Mouse (Mus musculus) hindbrain, postnatal 0 days (tissue): ENCODE measurements around the gene Rab19. TPM values are rescaled to one million over a fixed set of nuclear protein-coding genes. Genes with fewer than 3 reads are reported as not detected.

Experiments
- ATAC-seq: fragments of 200-750 bp; cut with Nextera tagmentation; 2 replicates; pipeline ENCODE4 v1.8.0; 2017; ENCODE audit warnings: mild to moderate bottlenecking, moderate TSS enrichment, moderate library complexity
- DNase-seq: peaks from one replicate; pipeline ENCODE4 v3.0.0-alpha.2; 2015; ENCODE audit warnings: low spot score
- H3K27ac ChIP-seq: fragments of 300-500 bp; sonication (generic); 2 replicates; pipeline ENCODE4 v1.5.1; 2014; ENCODE audit warnings: mild to moderate bottlenecking
- H3K27me3 ChIP-seq: fragments of 300-500 bp; sonication (generic); 2 replicates; pipeline ENCODE4 v1.6.1; 2014; ENCODE audit warnings: low read length, mixed read lengths; ENCODE audit not compliant: insufficient read depth
- H3K36me3 ChIP-seq: fragments of 300-500 bp; sonication (generic); 2 replicates; pipeline ENCODE4 v1.6.1; 2014; ENCODE audit warnings: low read length, mixed read lengths; ENCODE audit not compliant: insufficient read depth
- H3K4me1 ChIP-seq: fragments of 300-500 bp; sonication (generic); 2 replicates; pipeline ENCODE4 v1.6.1; 2014; ENCODE audit warnings: antibody characterized with exemption, low read length, mixed read lengths; ENCODE audit not compliant: insufficient read depth
- H3K4me2 ChIP-seq: fragments of 300-500 bp; sonication (generic); 2 replicates; pipeline ENCODE4 v1.6.1; 2014; ENCODE audit warnings: low read depth, mild to moderate bottlenecking, low read length, moderate library complexity, mixed read lengths
- H3K4me3 ChIP-seq: fragments of 300-500 bp; sonication (generic); 2 replicates; pipeline ENCODE4 v1.5.1; 2014; ENCODE audit warnings: low read length
- H3K9ac ChIP-seq: fragments of 300-500 bp; sonication (generic); replicated peaks from 2 replicates; pipeline ENCODE4 v1.6.1; 2014; ENCODE audit warnings: mild to moderate bottlenecking, low read length, moderate library complexity, mixed read lengths
- H3K9me3 ChIP-seq: fragments of 300-500 bp; sonication (generic); 2 replicates; pipeline ENCODE4 v1.6.1; 2016; ENCODE audit warnings: low read length, mixed read lengths
- CTCF ChIP-seq: IDR thresholded peaks from 2 replicates; pipeline ENCODE4 v1.5.1; 2016; ENCODE audit warnings: antibody characterized with exemption, control low read depth, low read depth
- WGBS: fragments of 180-500 bp; shearing (Covaris S2); extraction: QIAGEN DNeasy Blood & Tissue Kit; methylation state at CpG from one replicate; pipeline ENCODE4 v1.1.7; 2014; 5-methylcytosine and 5-hydroxymethylcytosine counted together
- polyA plus RNA-seq: library from polyadenylated mRNA; unstranded; fragments of >200 nt; fragmentation: Nextera tagmentation; extraction: Ambion mirVana; gene quantifications from 2 replicates; pipeline ENCODE4 v1.2.1, GENCODE M21; 2015
- total RNA-seq: library from RNA; depleted of rRNA; stranded (reverse); fragments of >200 nt; gene quantifications from 2 replicates; pipeline ENCODE4 v1.2.3, GENCODE M21; 2014

Gene Rab19
- total and polyA plus RNA-seq, 2 experiments from 2014 or later = 0.33 to 0.47 TPM

- no peak for TF ChIP-seq CTCF
- no peaks in the 10 kb centered on the region for H3K9me3 ChIP-seq
- ATAC-seq = no peak
These were observed 1.8 kb upstream of the Rab19 start for GRCm38 (mm10) chr6:39379224-39379623.

GRCm38 (mm10) chr6:39379749-39380148 is 1.2 kb upstream of the Rab19 start:
- no peak overlapping the region for H3K4me2 ChIP-seq
- H3K4me1 ChIP-seq = 0 out of 2 replicates have a peak, but pooled peaks cover 3% of the 10 kb centered on the region
- H3K27me3 ChIP-seq = no peaks in the 10 kb centered on the region
- no peak overlapping the region for H3K4me3 ChIP-seq
- H3K9ac ChIP-seq = no peak overlapping the region
- ATAC-seq (no peak), DNase-seq (no peak)
- 80% methylated on average over 8 of the region's 8 CpGs for WGBS
- H3K27ac ChIP-seq = no peak overlapping the region
- no peaks in the 10 kb centered on the region for H3K36me3 ChIP-seq
- TF ChIP-seq CTCF = no peak
- no peaks in the 10 kb centered on the region for H3K9me3 ChIP-seq

More at GRCm38 (mm10) chr6:39379224-39379623, 1.8 kb upstream of the Rab19 start:
- H3K4me1 ChIP-seq = 0 out of 2 replicates have a peak, but pooled peaks cover 3% of the 10 kb centered on the region
- WGBS = 71% methylated on average over 4 of the region's 4 CpGs
- DNase-seq = no peak
- no peak overlapping the region for H3K9ac ChIP-seq
- H3K27ac ChIP-seq = no peak overlapping the region
- H3K36me3 ChIP-seq = no peaks in the 10 kb centered on the region
- no peaks in the 10 kb centered on the region for H3K27me3 ChIP-seq
- H3K4me3 ChIP-seq = no peak overlapping the region
- H3K4me2 ChIP-seq = no peak overlapping the region

- DNase-seq = no peak
- H3K27me3 ChIP-seq = no peaks in the 10 kb centered on the region
- no peaks in the 10 kb centered on the region for H3K9me3 ChIP-seq
- H3K4me2 ChIP-seq = no peak overlapping the region
- H3K4me1 ChIP-seq = 0 out of 2 replicates have a peak, but pooled peaks cover 3% of the 10 kb centered on the region
- 90% methylated on average over 3 of the region's 3 CpGs for WGBS
- no peak overlapping the region for H3K4me3 ChIP-seq
- no peaks in the 10 kb centered on the region for H3K36me3 ChIP-seq
- H3K9ac ChIP-seq = no peak overlapping the region
- ATAC-seq = no peak
- no peak overlapping the region for H3K27ac ChIP-seq
- TF ChIP-seq CTCF = no peak
These were observed 699 bp upstream of the Rab19 start for GRCm38 (mm10) chr6:39380276-39380675.

- Histone ChIP-seq H3K4me2 (no peak overlapping the region), H3K4me1 (no peaks in the 10 kb centered on the region), H3K9ac (no peak overlapping the region), H3K9me3 (no peaks in the 10 kb centered on the region), H3K4me3 (no peak overlapping the region), H3K27me3 (no peaks in the 10 kb centered on the region), H3K36me3 (no peaks in the 10 kb centered on the region), H3K27ac (no peak overlapping the region)
- 91% methylated on average over 2 of the region's 2 CpGs for WGBS
- ATAC-seq (no peak), DNase-seq (no peak)
- no peak for TF ChIP-seq CTCF
These were observed 9.0 kb downstream of the Rab19 start for GRCm38 (mm10) chr6:39389988-39390387.

- 70% methylated on average over 4 of the region's 4 CpGs for WGBS
- H3K4me3 ChIP-seq = no peak overlapping the region
- no peak for DNase-seq
- 0 out of 2 replicates have a peak, but pooled peaks have one; percentile 25 for ATAC-seq
- H3K27me3 ChIP-seq = no peaks in the 10 kb centered on the region
- no peak overlapping the region for H3K9ac ChIP-seq
- no peak for TF ChIP-seq CTCF
- H3K4me2 ChIP-seq = no peak overlapping the region
- H3K9me3 ChIP-seq = no peaks in the 10 kb centered on the region
- H3K36me3 ChIP-seq = peaks cover 10% of the 10 kb centered on the region
- no peak overlapping the region for H3K27ac ChIP-seq
- no peaks in the 10 kb centered on the region for H3K4me1 ChIP-seq
These were observed 14.5 kb downstream of the Rab19 start for GRCm38 (mm10) chr6:39395471-39395870.

GRCm38 (mm10) chr6:39395916-39396315 is 14.9 kb downstream of the Rab19 start:
- no peak overlapping the region for H3K9ac ChIP-seq
- no peaks in the 10 kb centered on the region for H3K27me3 ChIP-seq
- H3K4me1 ChIP-seq = no peaks in the 10 kb centered on the region
- ATAC-seq = no peak; the same call in 1 of the 2 replicates
- peaks cover 10% of the 10 kb centered on the region for H3K36me3 ChIP-seq
- no peak overlapping the region for H3K27ac ChIP-seq
- no peak for TF ChIP-seq CTCF
- WGBS = 80% methylated on average over 4 of the region's 4 CpGs
- no peak overlapping the region for H3K4me3 ChIP-seq
- H3K4me2 ChIP-seq = no peak overlapping the region
- no peaks in the 10 kb centered on the region for H3K9me3 ChIP-seq
- no peak for DNase-seq

- Histone ChIP-seq H3K27me3 (no peaks in the 10 kb centered on the region), H3K9me3 (no peaks in the 10 kb centered on the region), H3K4me3 (no peak overlapping the region), H3K36me3 (peaks cover 15% of the 10 kb centered on the region), H3K4me2 (no peak overlapping the region), H3K9ac (no peak overlapping the region), H3K4me1 (no peaks in the 10 kb centered on the region), H3K27ac (no peak overlapping the region)
- no peak for TF ChIP-seq CTCF
- ATAC-seq (no peak), DNase-seq (no peak)
- 94% methylated on average over 6 of the region's 6 CpGs for WGBS
These were observed 16.1 kb downstream of the Rab19 start for GRCm38 (mm10) chr6:39397046-39397445.
